Mouse (Mus musculus) lung, embryonic 14.5 days (tissue): ENCODE measurements around the gene Gnb4. TPM values are rescaled to one million over a fixed set of nuclear protein-coding genes. Genes with fewer than 3 reads are reported as not detected.

Source experiments
- ATAC-seq: fragments of 200-750 bp; cut with Nextera tagmentation; 2 replicates; pipeline ENCODE4 v1.8.0; 2017; ENCODE audit warnings: mild to moderate bottlenecking, moderate TSS enrichment, moderate library complexity; ENCODE audit not compliant: insufficient read depth
- DNase-seq: peaks from one replicate; pipeline ENCODE4 v3.0.0-alpha.2; 2015
- H3K27ac ChIP-seq: fragments of 300-500 bp; sonication (generic); 2 replicates; pipeline ENCODE4 v1.5.1; 2014; ENCODE audit warnings: low read depth, mild to moderate bottlenecking, moderate library complexity
- H3K27me3 ChIP-seq: fragments of 300-500 bp; sonication (generic); 2 replicates; pipeline ENCODE4 v1.6.1; 2014; ENCODE audit warnings: low read length, control low read depth; ENCODE audit not compliant: insufficient read depth
- H3K36me3 ChIP-seq: fragments of 300-500 bp; sonication (generic); 2 replicates; pipeline ENCODE4 v1.6.1; 2014; ENCODE audit warnings: control low read depth; ENCODE audit not compliant: insufficient read depth
- H3K4me1 ChIP-seq: fragments of 300-500 bp; sonication (generic); 2 replicates; pipeline ENCODE4 v1.6.1; 2014; ENCODE audit warnings: antibody characterized with exemption, control low read depth; ENCODE audit not compliant: insufficient read depth
- H3K4me2 ChIP-seq: fragments of 300-500 bp; sonication (generic); 2 replicates; pipeline ENCODE4 v1.6.1; 2014; ENCODE audit warnings: mild to moderate bottlenecking
- H3K4me3 ChIP-seq: fragments of 300-500 bp; sonication (generic); 2 replicates; pipeline ENCODE4 v1.5.1; 2014; ENCODE audit warnings: low read depth, low read length
- H3K9ac ChIP-seq: fragments of 300-500 bp; sonication (generic); 2 replicates; pipeline ENCODE4 v1.6.1; 2014
- H3K9me3 ChIP-seq: fragments of 300-500 bp; sonication (generic); 2 replicates; pipeline ENCODE4 v1.6.1; 2016; ENCODE audit warnings: low read depth, low read length, control low read depth
- CTCF ChIP-seq: IDR thresholded peaks from 2 replicates; pipeline ENCODE4 v1.5.1; 2016; ENCODE audit warnings: antibody characterized with exemption, low read depth
- WGBS: fragments of 180-500 bp; shearing (Covaris S2); extraction: QIAGEN DNeasy Blood & Tissue Kit; methylation state at CpG from one replicate; pipeline ENCODE4 v1.1.7; 2014; 5-methylcytosine and 5-hydroxymethylcytosine counted together
- polyA plus RNA-seq: library from polyadenylated mRNA; unstranded; fragments of >200 nt; fragmentation: Nextera tagmentation; extraction: Ambion mirVana; gene quantifications from 2 replicates; pipeline ENCODE4 v1.2.1, GENCODE M21; 2014

Gene Gnb4
- polyA plus RNA-seq, 1 experiment from 2014 or later, result 71.4 TPM

DNA sequence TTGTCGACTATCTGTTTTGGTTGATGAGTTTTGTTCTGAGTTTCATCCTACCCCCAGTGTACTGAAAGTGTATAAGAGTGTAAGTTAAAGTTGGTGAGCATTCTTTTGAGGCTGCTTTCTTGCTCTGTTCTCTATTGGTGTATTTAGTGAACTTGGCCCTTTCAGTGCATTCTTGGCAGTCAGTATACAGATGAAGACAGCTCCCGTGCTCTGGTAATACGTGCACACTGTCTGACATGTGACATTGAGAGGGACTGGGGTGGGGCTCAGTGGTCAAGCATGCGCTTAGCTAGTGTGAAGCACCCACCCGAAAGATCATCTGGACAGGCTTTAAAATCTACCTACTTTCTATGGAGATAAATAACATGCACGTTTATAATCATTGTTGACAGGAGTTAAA lies 53.0 kb downstream of the Gnb4 start:
- H3K4me3 ChIP-seq, result no peak overlapping the region
- 86% methylated on average over 6 of the region's 6 CpGs for WGBS
- ATAC-seq (no peak), DNase-seq (no peak)
- no peak overlapping the region for H3K9ac ChIP-seq
- no peak overlapping the region for H3K4me2 ChIP-seq
- H3K27me3 ChIP-seq, result no peaks in the 10 kb centered on the region
- no peak overlapping the region for H3K27ac ChIP-seq
- no peak for TF ChIP-seq CTCF
- H3K9me3 ChIP-seq, result no peaks in the 10 kb centered on the region
- H3K36me3 ChIP-seq, result peaks cover 45% of the 10 kb centered on the region
- H3K4me1 ChIP-seq, result no peaks in the 10 kb centered on the region

DNA sequence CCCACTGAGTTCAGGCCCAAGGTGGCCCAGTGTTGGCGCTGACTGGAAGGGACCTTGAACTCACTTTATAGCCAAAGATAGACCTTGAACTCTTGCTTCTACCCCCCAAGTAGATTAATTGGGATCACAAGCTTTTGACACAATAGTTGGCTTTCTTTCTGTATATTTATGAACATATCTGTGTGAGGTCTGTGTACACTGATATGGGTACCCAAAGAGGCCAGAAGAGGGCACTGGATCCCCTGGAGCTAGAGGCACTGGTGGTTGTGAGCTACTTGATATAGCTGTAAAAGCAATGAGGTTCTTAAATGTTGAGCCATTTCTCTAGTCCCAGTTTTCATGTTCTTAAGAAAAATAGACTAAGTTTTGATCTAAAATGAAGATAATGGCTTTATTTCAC lies 63.3 kb downstream of the Gnb4 start:
- Histone ChIP-seq H3K27me3 (no peaks in the 10 kb centered on the region), H3K9me3 (no peaks in the 10 kb centered on the region), H3K4me2 (no peak overlapping the region), H3K27ac (no peak overlapping the region), H3K4me1 (no peaks in the 10 kb centered on the region), H3K4me3 (no peak overlapping the region), H3K9ac (no peak overlapping the region), H3K36me3 (peaks cover 33% of the 10 kb centered on the region)
- TF ChIP-seq CTCF, result peak; percentile 33
- DNase-seq, result peak; percentile 51
- no peak for ATAC-seq
- WGBS, result 92% methylated on average over 1 of the region's 1 CpGs

DNA sequence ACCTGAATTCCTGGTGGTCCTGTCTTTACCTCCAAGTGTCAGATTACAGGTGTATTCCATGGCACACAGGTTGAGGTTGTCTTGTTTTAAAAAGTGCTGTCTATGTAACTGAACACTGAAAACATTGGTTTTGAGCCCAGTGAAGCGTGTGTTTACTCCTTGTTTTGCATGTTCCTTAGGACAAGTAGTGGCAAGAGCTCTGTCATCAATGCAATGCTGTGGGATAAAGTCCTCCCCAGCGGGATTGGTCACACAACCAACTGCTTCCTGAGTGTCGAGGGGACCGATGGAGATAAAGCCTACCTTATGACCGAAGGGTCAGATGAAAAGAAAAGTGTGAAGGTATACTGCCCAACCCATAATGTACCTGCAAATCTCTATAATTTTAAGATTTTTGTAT lies 78.3 kb downstream of the Gnb4 start:
- H3K9me3 ChIP-seq, result no peaks in the 10 kb centered on the region
- no peak for TF ChIP-seq CTCF
- H3K4me3 ChIP-seq, result no peak overlapping the region
- H3K36me3 ChIP-seq, result peaks cover 50% of the 10 kb centered on the region
- ATAC-seq (no peak), DNase-seq (no peak)
- H3K9ac ChIP-seq, result no peak overlapping the region
- no peaks in the 10 kb centered on the region for H3K4me1 ChIP-seq
- no peak overlapping the region for H3K27ac ChIP-seq
- WGBS, result 90% methylated on average over 5 of the region's 5 CpGs
- H3K27me3 ChIP-seq, result no peaks in the 10 kb centered on the region
- no peak overlapping the region for H3K4me2 ChIP-seq

DNA sequence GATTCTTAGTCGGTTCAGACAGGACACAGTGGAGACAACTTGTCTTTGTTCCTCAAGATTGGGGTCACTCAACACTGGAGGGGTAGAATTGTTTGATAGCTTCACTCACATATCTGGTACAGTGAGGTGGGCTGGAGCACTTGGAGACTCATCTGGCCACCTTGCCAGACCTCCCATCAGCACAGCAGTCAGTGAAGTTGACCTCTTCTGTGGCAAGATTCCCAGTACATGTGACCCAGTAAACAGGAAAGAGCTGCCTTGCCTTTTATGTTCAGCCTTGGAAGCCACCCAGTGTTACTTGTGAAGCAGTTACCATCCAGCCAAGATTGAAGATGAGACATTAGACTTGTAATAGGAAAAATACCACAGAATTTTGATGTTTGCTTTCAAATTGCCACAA lies 78.8 kb downstream of the Gnb4 start:
- DNase-seq (peak; percentile 51), ATAC-seq (no peak)
- no peaks in the 10 kb centered on the region for H3K27me3 ChIP-seq
- peaks cover 48% of the 10 kb centered on the region for H3K36me3 ChIP-seq
- WGBS, result 78% methylated on average over 1 of the region's 1 CpGs
- no peak overlapping the region for H3K9ac ChIP-seq
- H3K4me3 ChIP-seq, result no peak overlapping the region
- H3K27ac ChIP-seq, result no peak overlapping the region
- TF ChIP-seq CTCF, result no peak
- H3K4me1 ChIP-seq, result no peaks in the 10 kb centered on the region
- H3K9me3 ChIP-seq, result no peaks in the 10 kb centered on the region
- H3K4me2 ChIP-seq, result no peak overlapping the region

DNA sequence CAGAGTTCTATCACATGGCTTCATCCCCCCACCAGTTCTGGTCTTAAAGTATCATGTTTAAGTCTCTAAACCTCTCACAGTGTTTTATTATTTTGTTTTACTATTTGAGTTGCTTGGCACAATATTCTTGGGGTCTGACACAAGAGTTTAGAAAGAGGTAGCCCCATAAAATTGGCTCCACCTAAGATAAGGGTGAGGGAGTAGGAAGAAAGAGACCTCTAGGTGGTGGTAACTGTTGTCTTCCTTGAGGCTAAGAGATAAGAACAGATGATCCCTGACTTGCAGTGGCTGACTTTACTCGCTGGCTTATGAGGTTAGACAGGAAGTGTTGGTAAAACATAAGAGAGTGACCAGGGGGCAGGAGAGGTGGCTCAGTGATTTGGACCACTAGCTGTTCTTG lies 80.7 kb downstream of the Gnb4 start:
- 54% methylated on average over 1 of the region's 1 CpGs for WGBS
- DNase-seq (no peak), ATAC-seq (no peak)
- no peak for TF ChIP-seq CTCF
- Histone ChIP-seq H3K36me3 (peaks cover 46% of the 10 kb centered on the region), H3K27me3 (no peaks in the 10 kb centered on the region), H3K9me3 (no peaks in the 10 kb centered on the region), H3K4me1 (no peaks in the 10 kb centered on the region), H3K4me2 (no peak overlapping the region), H3K27ac (no peak overlapping the region), H3K4me3 (no peak overlapping the region), H3K9ac (no peak overlapping the region)

Other genes with a start within 250 kb of the Gnb4 start
- 17.3 and 17.6 TPM in 2 replicates for gene Pik3ca, start 218.9 kb downstream of the Gnb4 start, polyA plus RNA-seq
- gene Kcnmb3, start 124.4 kb downstream of the Gnb4 start, polyA plus RNA-seq, result 0.21 TPM in 1 of 2 replicates, not detected in the other
- 43.0 and 47.0 TPM in 2 replicates for gene Zfp639, start 106.3 kb downstream of the Gnb4 start, polyA plus RNA-seq
- 32.8 and 33.0 TPM in 2 replicates for gene Mfn1, start 87.1 kb downstream of the Gnb4 start, polyA plus RNA-seq
- 196 and 199 TPM in 2 replicates for gene Actl6a, start 89.7 kb upstream of the Gnb4 start, polyA plus RNA-seq
- gene Ndufb5, start 120.4 kb upstream of the Gnb4 start, polyA plus RNA-seq, result 304 TPM in 2 replicates
- gene Mrpl47, start 121.0 kb upstream of the Gnb4 start, polyA plus RNA-seq, result 35.8 and 38.1 TPM in 2 replicates
- gene Usp13, start 201.0 kb upstream of the Gnb4 start, polyA plus RNA-seq, result 5.6 and 6.3 TPM in 2 replicates